Mouse (Mus musculus): Measurements from ENCODE around the gene Vmn1r74.
"Not testable (repeated sequence)": the region's sequence is repeated elsewhere in the genome, so short reads cannot be mapped to it uniquely, and the experiment has no call there.

Vmn1r74 gene

GRCm38 (mm10) chr7:11833680-11834079, at the start of gene Vmn1r74:
Vmn1r74 (plus strand) TSS chr7:11833980.
- no peak for DNase-seq (ENCODE audit: low spot score in 2 of 2)

- DNase-seq (ENCODE audit: low spot score in 2 of 2): no peak
Measured at GRCm38 (mm10) chr7:11813751-11814150, 20.0 kb upstream of the Vmn1r74 start.

GRCm38 (mm10) chr7:11822166-11822565, 11.6 kb upstream of the Vmn1r74 start:
- no peak for DNase-seq (ENCODE audit: low spot score in 2 of 2)

GRCm38 (mm10) chr7:11823246-11823645, 10.5 kb upstream of the Vmn1r74 start:
- not testable (repeated sequence) for DNase-seq (ENCODE audit: low spot score in 2 of 2)

GRCm38 (mm10) chr7:11874330-11874729, 40.5 kb downstream of the Vmn1r74 start, which contains the start of gene Vmn1r75:
Vmn1r75 (plus strand) TSS chr7:11874630.
- DNase-seq (ENCODE audit: low spot score in 2 of 2): no peak

Data from natural killer cell, adult 2 months (primary cell).